Mouse (Mus musculus): ENCODE measurements around the gene Phyhipl. TPM values are rescaled to one million over a fixed set of nuclear protein-coding genes. Genes with fewer than 3 reads are reported as not detected.
A peak's percentile ranks its signal among the peaks of the same experiment; 100 is the strongest.

Phyhipl gene
- polyA plus RNA-seq, 2 experiments: 1.4 to 1.5 TPM

- Histone ChIP-seq H3K4me2 (replicated peaks; ENCODE audit: low read depth, low read length, severe bottlenecking) (no peak overlapping the region), H3K27me3 (ENCODE audit: control insufficient read depth, insufficient read depth, low read length) (no peaks in the 10 kb centered on the region), H3K9ac (ENCODE audit: low read depth, low read length, severe bottlenecking) (no peak overlapping the region), H3K36me3 (ENCODE audit: control insufficient read depth, insufficient read depth, low read length) (no peaks in the 10 kb centered on the region), H3K9me3 (ENCODE audit: control insufficient read depth, low read length) (no peaks in the 10 kb centered on the region), H3K4me3 (replicated peaks; ENCODE audit: low read length) (no peak overlapping the region), H3K27ac (replicated peaks; ENCODE audit: low read depth, low read length) (no peak overlapping the region), H3K4me1 (ENCODE audit: control insufficient read depth, insufficient read depth, low read length) (no peaks in the 10 kb centered on the region)
- WGBS: 83% methylated on average over 1 of the region's 1 CpGs
- no peak for ATAC-seq (ENCODE audit: low FRiP score, low read depth)
- TF ChIP-seq POLR2A (IDR thresholded peaks at IDR 0.05; ENCODE audit: borderline replicate concordance, extremely low read depth, insufficient read depth, insufficient read length): no peak
- no peak for DNase-seq (ENCODE audit: low spot score)
Measured at GRCm38 (mm10) chr10:70584171-70584570, 71.6 kb downstream of the Phyhipl start.

GRCm38 (mm10) chr10:70581556-70582211 is 74.1 kb downstream of the Phyhipl start:
- TF ChIP-seq POLR2A (IDR thresholded peaks at IDR 0.05; ENCODE audit: borderline replicate concordance, extremely low read depth, insufficient read depth, insufficient read length): no peak
- Histone ChIP-seq H3K36me3 (ENCODE audit: control insufficient read depth, insufficient read depth, low read length) (no peaks in the 10 kb centered on the region), H3K4me2 (replicated peaks; ENCODE audit: low read depth, low read length, severe bottlenecking) (no peak overlapping the region), H3K9me3 (ENCODE audit: control insufficient read depth, low read length) (no peaks in the 10 kb centered on the region), H3K27ac (replicated peaks; ENCODE audit: low read depth, low read length) (no peak overlapping the region), H3K4me3 (replicated peaks; ENCODE audit: low read length) (no peak overlapping the region), H3K9ac (ENCODE audit: low read depth, low read length, severe bottlenecking) (no peak overlapping the region), H3K4me1 (ENCODE audit: control insufficient read depth, insufficient read depth, low read length) (no peaks in the 10 kb centered on the region), H3K27me3 (ENCODE audit: control insufficient read depth, insufficient read depth, low read length) (no peaks in the 10 kb centered on the region)
- 66% methylated on average over 7 of the region's 7 CpGs for WGBS
- ATAC-seq (ENCODE audit: low FRiP score, low read depth) (no peak), DNase-seq (ENCODE audit: low spot score) (no peak)

DNA sequence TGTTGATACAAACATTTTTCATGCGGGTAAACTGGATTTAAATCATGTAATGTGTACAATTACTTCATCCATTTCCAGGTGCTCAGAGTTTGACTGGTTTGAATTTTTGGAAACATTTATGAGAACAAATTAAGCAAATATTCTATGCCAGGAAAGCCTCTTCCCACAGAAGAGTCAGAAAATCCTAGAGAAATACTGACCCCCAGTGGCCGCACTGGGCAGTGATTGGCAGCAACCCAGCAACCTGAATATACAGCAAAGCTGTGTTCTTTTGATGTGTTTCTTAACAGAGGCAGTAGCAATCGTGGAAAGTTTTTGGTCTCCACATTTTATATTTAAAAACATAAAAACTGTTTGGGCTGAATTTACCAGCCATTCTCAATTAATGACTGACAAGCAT is 92.1 kb downstream of the Phyhipl start:
- no peak overlapping the region for H3K4me2 ChIP-seq (replicated peaks; ENCODE audit: low read depth, low read length, severe bottlenecking)
- no peak overlapping the region for H3K27ac ChIP-seq (replicated peaks; ENCODE audit: low read depth, low read length)
- H3K27me3 ChIP-seq (ENCODE audit: control insufficient read depth, insufficient read depth, low read length): no peaks in the 10 kb centered on the region
- no peak overlapping the region for H3K4me3 ChIP-seq (replicated peaks; ENCODE audit: low read length)
- no peak for TF ChIP-seq POLR2A (IDR thresholded peaks at IDR 0.05; ENCODE audit: borderline replicate concordance, extremely low read depth, insufficient read depth, insufficient read length)
- no peaks in the 10 kb centered on the region for H3K4me1 ChIP-seq (ENCODE audit: control insufficient read depth, insufficient read depth, low read length)
- no peak overlapping the region for H3K9ac ChIP-seq (ENCODE audit: low read depth, low read length, severe bottlenecking)
- ATAC-seq (ENCODE audit: low FRiP score, low read depth) (no peak), DNase-seq (ENCODE audit: low spot score) (peak; percentile 82)
- H3K36me3 ChIP-seq (ENCODE audit: control insufficient read depth, insufficient read depth, low read length): no peaks in the 10 kb centered on the region
- no peaks in the 10 kb centered on the region for H3K9me3 ChIP-seq (ENCODE audit: control insufficient read depth, low read length)
- WGBS: 16% methylated on average over 3 of the region's 3 CpGs

DNA sequence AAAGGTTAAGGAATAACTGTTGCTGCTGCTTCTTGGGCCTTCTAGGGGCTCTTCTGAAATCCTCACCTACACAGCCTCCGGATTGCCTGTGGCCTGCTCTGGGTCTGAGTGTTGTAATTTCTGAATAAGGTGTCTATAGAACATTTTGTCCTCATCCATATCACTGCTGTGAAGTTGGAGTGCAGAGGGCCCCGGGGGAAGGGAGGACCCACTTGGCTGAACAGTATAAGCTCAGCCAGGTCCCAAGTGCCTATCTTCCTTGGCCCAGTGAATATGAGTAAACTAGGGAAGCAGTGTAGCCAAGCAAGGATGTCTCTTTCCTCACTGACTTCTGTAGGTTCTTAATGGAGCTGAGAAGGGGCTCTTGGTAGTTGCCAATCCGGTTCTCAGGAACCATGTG is 103.2 kb downstream of the Phyhipl start:
- Histone ChIP-seq H3K9ac (ENCODE audit: low read depth, low read length, severe bottlenecking) (no peak overlapping the region), H3K27me3 (ENCODE audit: control insufficient read depth, insufficient read depth, low read length) (no peaks in the 10 kb centered on the region), H3K36me3 (ENCODE audit: control insufficient read depth, insufficient read depth, low read length) (peaks cover 18% of the 10 kb centered on the region; the same call in 1 of the 2 replicates), H3K27ac (replicated peaks; ENCODE audit: low read depth, low read length) (no peak overlapping the region), H3K9me3 (ENCODE audit: control insufficient read depth, low read length) (no peaks in the 10 kb centered on the region), H3K4me3 (replicated peaks; ENCODE audit: low read length) (no peak overlapping the region), H3K4me2 (replicated peaks; ENCODE audit: low read depth, low read length, severe bottlenecking) (no peak overlapping the region), H3K4me1 (ENCODE audit: control insufficient read depth, insufficient read depth, low read length) (no peaks in the 10 kb centered on the region)
- no peak for DNase-seq (ENCODE audit: low spot score)
- TF ChIP-seq POLR2A (IDR thresholded peaks at IDR 0.05; ENCODE audit: borderline replicate concordance, extremely low read depth, insufficient read depth, insufficient read length): no peak
- no peak for ATAC-seq (ENCODE audit: low FRiP score, low read depth)
- WGBS: 89% methylated on average over 3 of the region's 3 CpGs

- no peak for TF ChIP-seq POLR2A (IDR thresholded peaks at IDR 0.05; ENCODE audit: borderline replicate concordance, extremely low read depth, insufficient read depth, insufficient read length)
Measured at GRCm38 (mm10) chr10:70542857-70543256, 112.9 kb downstream of the Phyhipl start.

More at GRCm38 (mm10) chr10:70542857-70543256, 112.9 kb downstream of the Phyhipl start:
- Histone ChIP-seq H3K9me3 (ENCODE audit: control insufficient read depth, low read length) (no peaks in the 10 kb centered on the region), H3K27ac (replicated peaks; ENCODE audit: low read depth, low read length) (no peak overlapping the region), H3K4me2 (replicated peaks; ENCODE audit: low read depth, low read length, severe bottlenecking) (no peak overlapping the region), H3K4me1 (ENCODE audit: control insufficient read depth, insufficient read depth, low read length) (no peaks in the 10 kb centered on the region), H3K9ac (ENCODE audit: low read depth, low read length, severe bottlenecking) (no peak overlapping the region), H3K4me3 (replicated peaks; ENCODE audit: low read length) (no peak overlapping the region), H3K36me3 (ENCODE audit: control insufficient read depth, insufficient read depth, low read length) (no peaks in the 10 kb centered on the region; the same call in 1 of the 2 replicates), H3K27me3 (ENCODE audit: control insufficient read depth, insufficient read depth, low read length) (no peaks in the 10 kb centered on the region)
- 74% methylated on average over 6 of the region's 6 CpGs for WGBS
- DNase-seq (ENCODE audit: low spot score) (no peak), ATAC-seq (ENCODE audit: low FRiP score, low read depth) (no peak)

All from limb, embryonic 14.5 days (tissue).